Mouse (Mus musculus) liver, embryonic 11.5 days (tissue): ENCODE data around the gene Nenf. TPM values are rescaled to one million over a fixed set of nuclear protein-coding genes. Genes with fewer than 3 reads are reported as not detected.

Experiments
- ATAC-seq: fragments of 200-750 bp; cut with Nextera tagmentation; replicated peaks from 2 replicates; pipeline ENCODE4 v1.8.0; 2017; ENCODE audit warnings: moderate number of reproducible peaks, mild to moderate bottlenecking, moderate TSS enrichment, moderate library complexity; ENCODE audit not compliant: low FRiP score
- DNase-seq: peaks from one replicate; pipeline ENCODE4 v3.0.0-alpha.2; 2017; ENCODE audit warnings: low spot score
- H3K27ac ChIP-seq: fragments of 300-500 bp; sonication (generic); 2 replicates; pipeline ENCODE4 v1.5.1; 2014; ENCODE audit warnings: mild to moderate bottlenecking, low read depth, low read length, control low read depth
- H3K27me3 ChIP-seq: fragments of 300-500 bp; sonication (generic); replicated peaks from 2 replicates; pipeline ENCODE4 v1.6.1; 2014; ENCODE audit warnings: low read length, mixed read lengths; ENCODE audit not compliant: control insufficient read depth, insufficient read depth
- H3K36me3 ChIP-seq: fragments of 300-500 bp; sonication (generic); 2 replicates; pipeline ENCODE4 v1.6.1; 2014; ENCODE audit warnings: mild to moderate bottlenecking, low read length, moderate library complexity, mixed read lengths; ENCODE audit not compliant: control insufficient read depth, insufficient read depth
- H3K4me1 ChIP-seq: fragments of 300-500 bp; sonication (generic); replicated peaks from 2 replicates; pipeline ENCODE4 v1.6.1; 2014; ENCODE audit warnings: low read length, mixed read lengths; ENCODE audit not compliant: control insufficient read depth, insufficient read depth
- H3K4me2 ChIP-seq: fragments of 300-500 bp; sonication (generic); 2 replicates; pipeline ENCODE4 v1.6.1; 2014; ENCODE audit warnings: mild to moderate bottlenecking, control low read depth, moderate library complexity
- H3K4me3 ChIP-seq: fragments of 300-500 bp; sonication (generic); 2 replicates; pipeline ENCODE4 v1.5.1; 2014; ENCODE audit warnings: low read depth, low read length, control low read depth
- H3K9ac ChIP-seq: fragments of 300-500 bp; sonication (generic); 2 replicates; pipeline ENCODE4 v1.6.1; 2014; ENCODE audit warnings: low read depth, low read length, control low read depth
- H3K9me3 ChIP-seq: fragments of 300-500 bp; sonication (generic); 2 replicates; pipeline ENCODE4 v1.6.1; 2016; ENCODE audit warnings: low read length, inconsistent platforms, mixed read lengths; ENCODE audit not compliant: control insufficient read depth
- WGBS: fragments of 180-500 bp; shearing (Covaris S2); extraction: QIAGEN DNeasy Blood & Tissue Kit; methylation state at CpG from one replicate; pipeline ENCODE4 v1.1.7; 2014; 5-methylcytosine and 5-hydroxymethylcytosine counted together
- polyA plus RNA-seq: library from polyadenylated mRNA; unstranded; fragments of >200 nt; fragmentation: Nextera tagmentation; extraction: Ambion mirVana; gene quantifications from 2 replicates; pipeline ENCODE4 v1.2.1, GENCODE M21; 2014

The Nenf gene
- polyA plus RNA-seq, 1 experiment from 2014 or later: 56.4 TPM

DNA sequence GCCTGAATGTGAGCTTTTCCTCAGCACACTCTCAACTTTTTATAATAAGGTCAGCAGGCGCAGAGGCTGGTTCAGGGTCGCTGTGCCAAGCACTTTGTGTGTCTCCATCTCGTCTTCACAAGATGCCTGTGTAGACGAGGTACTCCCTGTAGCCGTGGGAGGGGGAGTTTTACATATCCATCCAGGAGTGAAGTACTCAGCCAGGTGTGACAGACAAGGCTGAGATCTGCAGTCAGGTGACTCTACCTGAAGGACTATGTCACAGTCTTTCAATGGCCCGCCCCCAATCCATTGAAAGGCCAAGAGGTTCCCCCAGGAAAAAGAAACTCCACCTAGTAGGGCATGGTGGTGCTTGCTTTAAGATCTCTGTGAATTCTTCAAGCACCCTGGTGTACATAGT, 4.8 kb downstream of the Nenf start:
- DNase-seq (no peak), ATAC-seq (no peak)
- Histone ChIP-seq H3K4me1 (peaks cover 5% of the 10 kb centered on the region), H3K4me3 (peak overlapping the region; percentile 67), H3K27ac (no peak overlapping the region), H3K36me3 (no peaks in the 10 kb centered on the region), H3K27me3 (no peaks in the 10 kb centered on the region), H3K9ac (no peak overlapping the region; the same call in 1 of the 2 replicates), H3K4me2 (peak overlapping the region; percentile 70), H3K9me3 (no peaks in the 10 kb centered on the region)
- WGBS: 75% methylated on average over 6 of the region's 6 CpGs

DNA sequence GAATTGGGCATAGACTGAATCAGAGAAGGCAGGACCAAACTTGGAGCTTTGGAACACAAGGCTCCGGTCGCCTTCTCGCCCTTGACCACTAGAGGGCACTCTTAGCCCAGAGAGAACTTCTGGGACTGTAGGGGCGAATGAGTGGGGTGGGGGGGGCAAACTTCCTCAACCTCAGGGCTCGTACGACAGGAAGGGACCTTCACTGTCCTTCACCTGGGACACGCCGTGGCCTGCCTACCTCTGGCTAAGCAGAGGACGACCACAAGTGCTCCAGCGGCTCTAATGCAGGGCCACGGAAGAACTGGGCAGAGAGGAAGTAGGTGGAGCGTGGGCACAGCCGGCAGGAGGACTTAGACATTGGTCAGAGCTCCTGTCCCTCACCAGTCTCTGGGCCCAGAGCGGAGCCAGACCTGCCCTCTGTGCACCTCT, 5.5 kb downstream of the Nenf start:
- no peak overlapping the region for H3K27ac ChIP-seq
- ATAC-seq (peak; percentile 89), DNase-seq (peak; percentile 82)
- H3K27me3 ChIP-seq: no peaks in the 10 kb centered on the region
- no peaks in the 10 kb centered on the region for H3K9me3 ChIP-seq
- under 1% methylated on average over 14 of the region's 14 CpGs for WGBS
- peaks cover 5% of the 10 kb centered on the region for H3K4me1 ChIP-seq
- no peaks in the 10 kb centered on the region for H3K36me3 ChIP-seq
- peak overlapping the region; percentile 70 for H3K4me2 ChIP-seq
- H3K4me3 ChIP-seq: peak overlapping the region; percentile 67
- peak overlapping the region; percentile 70 for H3K9ac ChIP-seq

DNA sequence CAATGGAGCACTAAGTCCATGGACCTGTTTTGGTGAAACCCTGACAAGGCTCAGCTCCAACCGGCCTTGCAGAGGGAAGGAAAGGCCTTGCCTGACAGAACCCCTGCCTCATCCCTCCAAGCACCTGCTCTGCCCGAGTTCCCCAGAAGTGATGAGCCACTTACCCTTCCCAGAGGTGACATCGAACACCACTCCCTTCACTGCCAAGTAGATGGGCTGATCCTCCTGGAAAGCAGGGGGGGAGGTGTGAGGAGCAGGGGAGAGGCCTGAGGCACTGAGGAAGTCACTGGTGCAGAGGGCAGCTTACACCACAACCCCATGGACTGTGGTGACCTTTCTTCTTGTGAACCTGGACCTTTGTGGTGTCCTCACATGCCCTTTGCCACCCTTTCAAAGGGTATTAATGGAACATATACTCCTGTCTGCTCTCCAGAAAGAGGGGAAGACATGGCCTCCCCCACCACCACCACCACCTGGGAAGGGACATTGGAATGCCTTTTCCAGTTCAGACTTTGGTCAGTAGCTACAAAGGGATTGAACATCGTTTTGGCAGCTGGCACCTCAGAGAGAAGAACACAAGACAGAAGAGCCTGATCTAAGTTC, 6.6 kb downstream of the Nenf start:
- Histone ChIP-seq H3K4me3 (no peak overlapping the region), H3K36me3 (no peaks in the 10 kb centered on the region), H3K9me3 (no peaks in the 10 kb centered on the region), H3K27ac (no peak overlapping the region), H3K9ac (no peak overlapping the region), H3K4me1 (no peaks in the 10 kb centered on the region; the same call in none of the 2 replicates), H3K27me3 (no peaks in the 10 kb centered on the region), H3K4me2 (no peak overlapping the region)
- ATAC-seq: no peak
- 71% methylated on average over 4 of the region's 4 CpGs for WGBS
- DNase-seq: no peak

GRCm38 (mm10) chr1:191307766-191308455, 10.1 kb downstream of the Nenf start:
- DNase-seq: no peak
- Histone ChIP-seq H3K36me3 (no peaks in the 10 kb centered on the region), H3K4me1 (no peaks in the 10 kb centered on the region; the same call in none of the 2 replicates), H3K27ac (no peak overlapping the region), H3K4me2 (no peak overlapping the region), H3K9ac (no peak overlapping the region), H3K4me3 (no peak overlapping the region), H3K27me3 (no peaks in the 10 kb centered on the region), H3K9me3 (no peaks in the 10 kb centered on the region)
- 77% methylated on average over 9 of the region's 9 CpGs for WGBS
- ATAC-seq: no peak

GRCm38 (mm10) chr1:191306316-191306715, 11.7 kb downstream of the Nenf start:
- Histone ChIP-seq H3K27me3 (no peaks in the 10 kb centered on the region), H3K27ac (no peak overlapping the region), H3K36me3 (no peaks in the 10 kb centered on the region), H3K9ac (no peak overlapping the region), H3K9me3 (no peaks in the 10 kb centered on the region), H3K4me1 (no peaks in the 10 kb centered on the region), H3K4me2 (no peak overlapping the region), H3K4me3 (no peak overlapping the region)
- 88% methylated on average over 9 of the region's 9 CpGs for WGBS
- DNase-seq (no peak), ATAC-seq (no peak)

DNA sequence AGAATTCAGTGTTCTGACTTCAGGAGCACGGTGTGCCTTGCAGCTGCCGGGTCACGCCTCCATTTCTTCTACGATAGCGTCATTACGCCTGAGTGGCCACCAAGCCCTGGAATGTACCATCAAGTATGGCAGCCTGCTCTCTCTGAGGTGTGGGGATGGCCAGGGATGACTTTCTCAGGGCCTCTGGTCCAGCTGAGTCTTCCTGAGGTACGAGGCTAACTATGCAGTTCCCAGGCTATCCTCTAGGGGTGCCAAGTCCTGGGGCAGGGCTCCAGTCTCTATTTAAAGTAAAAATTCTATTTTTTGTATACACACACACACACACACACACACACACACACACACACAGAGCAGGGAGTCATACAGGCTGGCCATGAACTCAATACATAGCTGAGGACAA, 12.4 kb downstream of the Nenf start:
- Histone ChIP-seq H3K4me2 (no peak overlapping the region), H3K27ac (no peak overlapping the region), H3K9me3 (no peaks in the 10 kb centered on the region), H3K9ac (no peak overlapping the region), H3K36me3 (no peaks in the 10 kb centered on the region), H3K4me3 (no peak overlapping the region), H3K27me3 (no peaks in the 10 kb centered on the region), H3K4me1 (no peaks in the 10 kb centered on the region)
- DNase-seq (no peak), ATAC-seq (no peak)
- WGBS: 73% methylated on average over 7 of the region's 7 CpGs

DNA sequence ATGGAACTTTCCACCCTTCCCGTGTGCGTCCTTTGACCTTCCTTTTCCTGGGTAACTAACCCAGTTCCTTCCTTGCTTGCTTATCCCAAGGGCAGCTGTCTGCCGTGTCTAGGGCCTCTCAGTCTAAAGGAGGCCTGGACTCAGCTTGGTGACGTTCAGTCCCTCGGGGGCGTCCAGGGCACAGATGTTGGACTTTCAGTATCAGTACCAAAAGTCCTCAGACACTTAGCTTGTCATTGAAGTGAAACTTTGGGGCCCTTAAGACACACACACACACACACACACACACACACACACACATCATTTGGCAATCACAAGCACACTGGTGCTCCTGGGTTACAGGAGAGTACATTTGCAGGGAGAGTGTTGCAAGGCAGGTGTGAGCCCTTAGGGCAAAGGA, 13.8 kb downstream of the Nenf start:
- Histone ChIP-seq H3K27me3 (no peaks in the 10 kb centered on the region), H3K4me2 (no peak overlapping the region), H3K9ac (no peak overlapping the region), H3K36me3 (no peaks in the 10 kb centered on the region), H3K9me3 (no peaks in the 10 kb centered on the region), H3K4me1 (no peaks in the 10 kb centered on the region), H3K4me3 (no peak overlapping the region), H3K27ac (no peak overlapping the region)
- 65% methylated on average over 6 of the region's 6 CpGs for WGBS
- ATAC-seq (no peak), DNase-seq (no peak)

DNA sequence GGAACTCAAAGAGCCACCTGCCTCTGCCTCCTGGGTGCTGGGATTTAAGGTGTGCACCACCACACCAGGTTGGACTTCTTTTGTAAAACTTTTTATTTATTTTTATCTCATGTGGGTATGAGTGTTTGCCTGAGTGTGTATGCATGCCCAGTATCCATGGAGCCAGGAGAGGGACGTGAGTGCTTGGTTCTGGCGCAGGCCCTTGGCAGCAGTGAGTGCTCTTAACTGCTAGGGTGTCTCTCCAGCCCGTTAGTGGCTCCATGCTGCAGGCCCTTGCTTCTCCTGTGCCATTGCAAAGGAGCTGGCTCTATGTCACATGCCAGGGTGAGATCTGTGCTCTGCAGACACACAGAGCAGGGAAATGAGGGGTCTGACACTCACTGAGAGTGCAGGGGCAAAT, 14.3 kb downstream of the Nenf start:
- H3K4me1 ChIP-seq: no peaks in the 10 kb centered on the region
- H3K4me3 ChIP-seq: no peak overlapping the region
- H3K9ac ChIP-seq: no peak overlapping the region
- WGBS: 75% methylated on average over 3 of the region's 3 CpGs
- no peaks in the 10 kb centered on the region for H3K27me3 ChIP-seq
- no peaks in the 10 kb centered on the region for H3K36me3 ChIP-seq
- no peak for ATAC-seq
- DNase-seq: no peak
- H3K4me2 ChIP-seq: no peak overlapping the region
- no peak overlapping the region for H3K27ac ChIP-seq
- H3K9me3 ChIP-seq: no peaks in the 10 kb centered on the region

DNA sequence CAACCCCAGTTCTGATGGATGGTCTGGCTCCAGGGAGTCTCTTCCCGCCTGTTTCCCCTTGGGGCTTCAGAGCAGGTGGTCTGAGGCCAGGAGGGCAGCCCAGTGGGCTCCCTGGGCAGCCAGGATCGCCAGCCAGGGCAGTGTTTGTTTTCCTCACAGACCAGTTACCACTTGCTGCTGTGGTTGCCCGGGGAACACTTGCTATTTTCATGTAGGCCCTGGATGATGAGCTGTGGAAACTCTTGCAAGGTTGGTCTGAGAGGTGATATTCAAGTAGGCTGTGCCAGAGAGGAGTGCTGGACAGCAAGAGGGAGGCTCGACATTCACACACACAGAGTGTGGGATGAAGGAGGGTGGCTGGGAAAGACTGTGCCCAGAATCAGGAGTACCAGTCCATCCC, 16.1 kb downstream of the Nenf start:
- H3K36me3 ChIP-seq: no peaks in the 10 kb centered on the region
- DNase-seq: no peak
- H3K9ac ChIP-seq: no peak overlapping the region
- no peaks in the 10 kb centered on the region for H3K9me3 ChIP-seq
- no peak overlapping the region for H3K4me2 ChIP-seq
- no peak for ATAC-seq
- no peaks in the 10 kb centered on the region for H3K27me3 ChIP-seq
- 41% methylated on average over 4 of the region's 4 CpGs for WGBS
- H3K4me3 ChIP-seq: no peak overlapping the region
- H3K4me1 ChIP-seq: no peaks in the 10 kb centered on the region
- no peak overlapping the region for H3K27ac ChIP-seq
